Mouse (Mus musculus): Measurements from ENCODE around the gene 4932438H23Rik.

The 4932438H23Rik gene

GRCm38 (mm10) chr16:91057261-91057660, 37.7 kb downstream of the 4932438H23Rik start:
- no peak for DNase-seq (ENCODE audit: low spot score in 2 of 2)

- DNase-seq (ENCODE audit: low spot score in 2 of 2) = no peak
Observed at GRCm38 (mm10) chr16:91056043-91056821, 38.7 kb downstream of the 4932438H23Rik start.

GRCm38 (mm10) chr16:91055150-91055549, 39.8 kb downstream of the 4932438H23Rik start:
- DNase-seq (ENCODE audit: low spot score in 2 of 2) = no peak

- DNase-seq (ENCODE audit: low spot score in 2 of 2) = no peak
Observed at GRCm38 (mm10) chr16:91053599-91053998, 41.3 kb downstream of the 4932438H23Rik start.

- DNase-seq (ENCODE audit: low spot score in 2 of 2) = peak; percentile 29 to 47
Observed at GRCm38 (mm10) chr16:91045511-91045910, 49.4 kb downstream of the 4932438H23Rik start.

GRCm38 (mm10) chr16:91044270-91045182, 50.4 kb downstream of the 4932438H23Rik start, which contains the start of gene Paxbp1:
Gene Paxbp1, minus strand, starts transcription at chr16:91044543.
- DNase-seq (ENCODE audit: low spot score in 2 of 2) = peak; percentile 99

- DNase-seq (ENCODE audit: low spot score in 2 of 2) = peak; percentile 18 to 47
Observed at GRCm38 (mm10) chr16:91043461-91044248, 51.3 kb downstream of the 4932438H23Rik start.

GRCm38 (mm10) chr16:91042640-91043039, 52.3 kb downstream of the 4932438H23Rik start:
- DNase-seq (ENCODE audit: low spot score in 2 of 2) = no peak

- no peak for DNase-seq (ENCODE audit: low spot score in 2 of 2)
Observed at GRCm38 (mm10) chr16:91035866-91036265, 59.1 kb downstream of the 4932438H23Rik start.

GRCm38 (mm10) chr16:91030751-91031150, 64.2 kb downstream of the 4932438H23Rik start:
- no peak for DNase-seq (ENCODE audit: low spot score in 2 of 2)

- no peak for DNase-seq (ENCODE audit: low spot score in 2 of 2)
Observed at GRCm38 (mm10) chr16:91029901-91030300, 65.0 kb downstream of the 4932438H23Rik start.

- no peak for DNase-seq (ENCODE audit: low spot score in 2 of 2)
Observed at GRCm38 (mm10) chr16:91029161-91029743, 65.7 kb downstream of the 4932438H23Rik start.

GRCm38 (mm10) chr16:91026290-91026689, 68.6 kb downstream of the 4932438H23Rik start:
- DNase-seq (ENCODE audit: low spot score in 2 of 2) = no peak

GRCm38 (mm10) chr16:91023384-91023783, 71.5 kb downstream of the 4932438H23Rik start:
- DNase-seq (ENCODE audit: low spot score in 2 of 2) = no peak

- DNase-seq (ENCODE audit: low spot score in 2 of 2) = no peak
Observed at GRCm38 (mm10) chr16:91020842-91021483, 74.0 kb downstream of the 4932438H23Rik start.

- no peak for DNase-seq (ENCODE audit: low spot score in 2 of 2)
Observed at GRCm38 (mm10) chr16:91019476-91019875, 75.4 kb downstream of the 4932438H23Rik start.

- no peak for DNase-seq (ENCODE audit: low spot score in 2 of 2)
Observed at GRCm38 (mm10) chr16:91015761-91016160, 79.2 kb downstream of the 4932438H23Rik start.

GRCm38 (mm10) chr16:91011847-91012246, 83.1 kb downstream of the 4932438H23Rik start:
- no peak for DNase-seq (ENCODE audit: low spot score in 2 of 2)

- DNase-seq (ENCODE audit: low spot score in 2 of 2) = peak; percentile 80 to 85
Observed at GRCm38 (mm10) chr16:91011021-91011683, 83.8 kb downstream of the 4932438H23Rik start, which contains the start of gene Synj1. Gene Synj1, minus strand, starts transcription at chr16:91011308.

GRCm38 (mm10) chr16:91010581-91011020, 84.3 kb downstream of the 4932438H23Rik start:
- no peak for DNase-seq (ENCODE audit: low spot score in 2 of 2)

Data from spleen, postnatal 14 days (tissue).